Mouse (Mus musculus) liver, embryonic 14.5 days (tissue): ENCODE data around the gene Adgrl1. TPM values are rescaled to one million over a fixed set of nuclear protein-coding genes. Genes with fewer than 3 reads are reported as not detected.
A peak's percentile ranks its signal among the peaks of the same experiment; 100 is the strongest.

Experiments
- ATAC-seq: fragments of 200-750 bp; cut with Nextera tagmentation; 2 replicates; pipeline ENCODE4 v1.8.0; 2017; ENCODE audit warnings: moderate number of reproducible peaks, mild to moderate bottlenecking, moderate library complexity; ENCODE audit not compliant: insufficient read depth
- DNase-seq, 3 experiments: peaks; one replicate each; pipeline ENCODE4 v3.0.0-alpha.2; 2012 to 2013; ENCODE audit warnings: low read depth in 3 of 3, low spot score in 3 of 3
- H3K27ac ChIP-seq: fragments of 300-500 bp; sonication (generic); 2 replicates; pipeline ENCODE4 v1.5.1; 2014; ENCODE audit warnings: moderate library complexity, mild to moderate bottlenecking, control low read depth, inconsistent platforms
- H3K27me3 ChIP-seq: fragments of 300-500 bp; sonication (generic); 2 replicates; pipeline ENCODE4 v1.6.1; 2014; ENCODE audit warnings: mild to moderate bottlenecking, low read length, moderate library complexity; ENCODE audit not compliant: control insufficient read depth, insufficient read depth
- H3K36me3 ChIP-seq: fragments of 300-500 bp; sonication (generic); replicated peaks from 2 replicates; pipeline ENCODE4 v1.6.1; 2014; ENCODE audit warnings: low read depth; ENCODE audit not compliant: control insufficient read depth, insufficient read depth
- H3K4me1 ChIP-seq, 2 experiments: fragments of 200-500 bp in 1 of 2; fragments of 300-500 bp in 1 of 2; sonication (generic) in 1 of 2; replicated peaks; 2 replicates each; pipeline ENCODE4 v1.6.1; 2012 to 2014; ENCODE audit warnings: antibody characterized with exemption in 1 of 2, inconsistent platforms in 1 of 2, low read length in 1 of 2; ENCODE audit not compliant: control insufficient read depth in 2 of 2, insufficient read depth in 2 of 2
- H3K4me2 ChIP-seq: fragments of 300-500 bp; sonication (generic); 2 replicates; pipeline ENCODE4 v1.6.1; 2014; ENCODE audit warnings: low read depth, mild to moderate bottlenecking, control low read depth, moderate library complexity
- H3K4me3 ChIP-seq, 2 experiments: fragments of 200-500 bp in 1 of 2; fragments of 300-500 bp in 1 of 2; sonication (generic) in 1 of 2; 2 replicates each; pipeline ENCODE4 v1.5.1; 2012 to 2014; ENCODE audit warnings: low read depth in 2 of 2, low read length in 2 of 2, mild to moderate bottlenecking in 2 of 2, control low read depth in 1 of 2, inconsistent platforms in 1 of 2, moderate library complexity in 1 of 2; ENCODE audit not compliant: insufficient read depth in 1 of 2
- H3K9ac ChIP-seq: fragments of 300-500 bp; sonication (generic); replicated peaks from 2 replicates; pipeline ENCODE4 v1.6.1; 2014; ENCODE audit warnings: mild to moderate bottlenecking, control low read depth, moderate library complexity
- H3K9me3 ChIP-seq: fragments of 300-500 bp; sonication (generic); 2 replicates; pipeline ENCODE4 v1.6.1; 2016; ENCODE audit warnings: low read length, mixed read lengths; ENCODE audit not compliant: control insufficient read depth
- CTCF ChIP-seq: IDR thresholded peaks from 2 replicates; pipeline ENCODE4 v1.5.1; 2016; ENCODE audit warnings: antibody characterized with exemption, low read depth, control low read depth
- EP300 ChIP-seq: IDR thresholded peaks from 2 replicates; pipeline ENCODE4 v1.6.1; 2016; ENCODE audit warnings: antibody characterized with exemption, low read depth
- WGBS: fragments of 180-500 bp; shearing (Covaris S2); extraction: QIAGEN DNeasy Blood & Tissue Kit; methylation state at CpG from one replicate; pipeline ENCODE4 v1.1.7; 2014; ENCODE audit not compliant: insufficient replicate concordance; 5-methylcytosine and 5-hydroxymethylcytosine counted together
- polyA plus RNA-seq, 2 experiments: library from polyadenylated mRNA; depleted of rRNA in 1 of 2; stranded (reverse) in 1 of 2; unstranded in 1 of 2; fragments of >200 nt; fragmentation: Nextera tagmentation in 1 of 2; extraction: Ambion mirVana in 1 of 2; gene quantifications; 2 replicates each; pipeline versions ENCODE4 v1.2.1 to v1.2.3; 2012 to 2014

Gene Adgrl1
- polyA plus RNA-seq, 2 experiments: 1.2 to 4.5 TPM

DNA sequence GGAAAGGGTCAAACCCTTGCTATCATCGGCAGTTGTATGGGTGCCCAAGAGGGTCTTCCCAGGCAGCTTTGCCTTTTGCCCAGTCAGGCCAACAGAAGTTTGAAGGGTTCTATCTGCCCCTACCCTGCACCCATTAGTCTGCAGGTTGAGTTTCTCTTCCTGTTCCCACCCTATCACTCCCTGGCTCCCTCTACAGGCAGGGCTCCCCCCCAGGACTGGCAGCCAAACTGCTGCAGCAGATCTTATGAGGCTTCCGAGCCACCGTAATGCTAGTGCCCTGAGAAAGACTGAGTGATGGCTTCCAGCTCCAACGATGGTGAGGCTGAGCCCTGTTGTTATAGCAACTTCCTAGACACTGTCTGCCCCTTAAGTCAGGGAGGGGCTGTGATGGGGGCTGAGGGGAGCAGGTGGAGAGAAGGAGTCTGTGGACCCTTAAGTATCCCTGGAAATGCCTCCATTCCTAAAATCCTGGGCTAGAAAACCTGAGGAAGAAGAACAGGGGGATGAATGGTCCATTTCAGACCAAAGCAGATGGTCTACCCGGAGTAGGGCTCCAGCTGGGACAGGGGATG, 77.0 kb downstream of the Adgrl1 start:
- DNase-seq (no peak), ATAC-seq (no peak)
- Histone ChIP-seq H3K4me2 (no peak overlapping the region), H3K9ac (no peak overlapping the region), H3K27ac (no peak overlapping the region), H3K4me1 (peaks cover 0 to 14% of the 10 kb centered on the region in 2 experiments; a peak in 2 of 4 replicates), H3K9me3 (no peaks in the 10 kb centered on the region), H3K4me3 (no peak overlapping the region), H3K36me3 (peaks cover 2% of the 10 kb centered on the region), H3K27me3 (no peaks in the 10 kb centered on the region)
- TF ChIP-seq CTCF (peak; percentile 50), EP300 (no peak)
- 73% methylated on average over 5 of the region's 5 CpGs for WGBS

DNA sequence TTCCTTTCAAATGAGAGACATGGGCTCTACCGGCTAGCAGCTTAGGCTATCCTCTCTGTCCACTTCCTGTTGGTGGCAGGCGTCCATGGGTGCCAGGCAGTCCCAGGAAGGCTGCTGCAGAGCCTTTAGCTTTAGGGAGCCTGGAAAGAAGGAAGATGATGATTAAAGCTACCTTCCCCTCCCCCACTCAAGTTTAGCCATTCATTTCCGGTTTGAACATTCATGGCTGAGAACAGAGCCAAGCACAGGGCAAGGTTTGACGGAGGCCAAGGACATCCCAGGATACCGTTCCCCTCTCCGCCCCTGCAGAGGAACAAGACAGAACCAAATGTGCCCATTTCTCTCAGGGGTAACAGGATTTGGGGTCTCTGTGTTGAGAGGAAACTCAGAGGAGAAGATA, 77.7 kb downstream of the Adgrl1 start:
- Histone ChIP-seq H3K9me3 (no peaks in the 10 kb centered on the region), H3K36me3 (peaks cover 2% of the 10 kb centered on the region), H3K4me2 (no peak overlapping the region), H3K9ac (no peak overlapping the region), H3K4me1 (peaks cover 0 to 13% of the 10 kb centered on the region in 2 experiments; a peak in 2 of 4 replicates), H3K27ac (no peak overlapping the region), H3K4me3 (no peak overlapping the region), H3K27me3 (no peaks in the 10 kb centered on the region)
- TF ChIP-seq EP300 (no peak), CTCF (no peak)
- WGBS: 51% methylated on average over 6 of the region's 6 CpGs
- DNase-seq (no peak), ATAC-seq (no peak)

DNA sequence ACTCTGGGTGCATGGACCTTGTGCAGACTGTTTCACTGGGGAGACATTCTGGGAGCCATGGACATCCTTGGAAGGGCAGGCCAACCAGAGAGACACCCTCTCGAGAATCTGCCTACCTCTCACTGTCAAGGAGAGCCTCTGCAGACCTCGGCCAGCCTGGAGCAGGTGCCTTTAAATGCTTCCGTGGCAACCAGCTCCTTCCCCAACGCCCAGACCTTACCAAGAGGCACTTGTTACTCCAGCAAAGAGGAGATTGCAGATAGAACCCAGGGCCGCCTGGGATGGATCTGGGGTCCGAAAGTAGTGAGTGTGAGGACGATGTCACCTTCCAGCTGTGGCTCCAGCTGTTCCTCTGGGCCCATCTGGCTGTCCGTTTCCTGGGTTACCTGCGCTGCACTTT, 78.3 kb downstream of the Adgrl1 start:
- no peak overlapping the region for H3K9ac ChIP-seq
- 72% methylated on average over 9 of the region's 9 CpGs for WGBS
- H3K9me3 ChIP-seq: no peaks in the 10 kb centered on the region
- H3K4me2 ChIP-seq: no peak overlapping the region
- ATAC-seq: no peak
- peaks cover 0 to 13% of the 10 kb centered on the region in 2 experiments; a peak in 2 of 4 replicates for H3K4me1 ChIP-seq
- H3K27me3 ChIP-seq: no peaks in the 10 kb centered on the region
- no peak for DNase-seq
- TF ChIP-seq EP300: no peak
- no peak for TF ChIP-seq CTCF
- no peak overlapping the region for H3K4me3 ChIP-seq
- H3K27ac ChIP-seq: no peak overlapping the region
- H3K36me3 ChIP-seq: peaks cover 2% of the 10 kb centered on the region

DNA sequence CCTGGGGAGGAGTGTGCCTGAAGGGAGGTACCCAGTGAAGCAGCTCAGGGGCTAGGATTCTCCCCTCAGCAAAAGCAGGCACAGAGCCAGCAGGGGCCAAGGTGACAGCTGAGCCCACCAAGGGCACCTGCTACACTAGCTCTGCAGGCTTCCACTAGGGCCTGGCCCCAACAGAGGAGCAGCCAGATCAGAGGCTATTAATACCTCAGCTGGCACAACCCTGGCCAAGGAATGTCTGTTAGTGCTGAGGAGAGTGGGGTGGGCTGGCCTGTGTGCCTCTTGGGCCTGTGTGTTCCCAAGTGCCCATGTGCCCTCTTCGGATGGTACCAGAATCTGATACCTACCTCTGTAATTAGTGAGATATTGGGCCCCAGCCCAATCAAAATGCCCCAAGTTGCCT, 80.3 kb downstream of the Adgrl1 start:
- WGBS: 75% methylated on average over 1 of the region's 1 CpGs
- no peak overlapping the region for H3K9ac ChIP-seq
- ATAC-seq (no peak), DNase-seq (no peak)
- H3K27me3 ChIP-seq: no peaks in the 10 kb centered on the region
- no peaks in the 10 kb centered on the region for H3K9me3 ChIP-seq
- H3K4me3 ChIP-seq: no peak overlapping the region
- H3K4me1 ChIP-seq: peaks cover 0 to 8% of the 10 kb centered on the region in 2 experiments; a peak in 1 of 4 replicates
- H3K4me2 ChIP-seq: no peak overlapping the region
- TF ChIP-seq CTCF (no peak), EP300 (no peak)
- peaks cover 5% of the 10 kb centered on the region for H3K36me3 ChIP-seq
- no peak overlapping the region for H3K27ac ChIP-seq

DNA sequence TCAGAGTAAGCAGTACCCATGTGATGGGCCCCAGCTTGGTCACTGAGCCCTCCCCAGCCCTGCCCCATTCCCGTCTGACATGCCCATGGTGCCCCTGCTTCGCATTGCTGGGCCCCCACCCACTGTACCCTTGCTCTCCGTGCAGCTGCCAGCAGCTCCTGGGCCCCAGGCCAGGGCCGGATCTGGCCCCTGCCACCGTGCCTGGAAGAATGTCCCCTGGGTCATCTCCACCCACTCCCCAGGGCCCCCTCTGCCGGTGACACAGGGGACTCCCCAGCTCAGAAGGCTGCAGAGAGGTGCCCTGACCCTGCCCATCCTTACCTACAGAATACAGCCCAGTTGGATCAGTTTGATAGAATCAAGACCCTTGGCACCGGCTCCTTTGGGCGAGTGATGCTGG, 80.9 kb downstream of the Adgrl1 start:
- no peaks in the 10 kb centered on the region for H3K27me3 ChIP-seq
- no peak overlapping the region for H3K4me3 ChIP-seq
- H3K9me3 ChIP-seq: no peaks in the 10 kb centered on the region
- DNase-seq (no peak), ATAC-seq (0 out of 2 replicates have a peak, but pooled peaks have one; percentile 17)
- no peak overlapping the region for H3K9ac ChIP-seq
- TF ChIP-seq CTCF: no peak; the same call in 1 of the 2 replicates
- TF ChIP-seq EP300: no peak
- H3K4me2 ChIP-seq: no peak overlapping the region
- 76% methylated on average over 8 of the region's 8 CpGs for WGBS
- H3K27ac ChIP-seq: no peak overlapping the region
- H3K4me1 ChIP-seq: peaks cover 0 to 8% of the 10 kb centered on the region in 2 experiments; a peak in 1 of 4 replicates
- peaks cover 5% of the 10 kb centered on the region for H3K36me3 ChIP-seq
